Mouse (Mus musculus) embryo, embryonic 9.5 days (tissue): ENCODE measurements around the gene Mknk2.

Experiments used
- DNase-seq: peaks from one replicate; pipeline ENCODE4 v3.0.0-alpha.2; 2017; ENCODE audit errors: extremely low spot score

Gene Mknk2

GRCm38 (mm10) chr10:80669737-80670485, 8.0 kb downstream of the Mknk2 start:
- DNase-seq = no peak

- no peak for DNase-seq
These were observed 8.9 kb downstream of the Mknk2 start for GRCm38 (mm10) chr10:80669018-80669417.

- DNase-seq = no peak
These were observed 9.3 kb downstream of the Mknk2 start for GRCm38 (mm10) chr10:80668614-80669013.

DNA sequence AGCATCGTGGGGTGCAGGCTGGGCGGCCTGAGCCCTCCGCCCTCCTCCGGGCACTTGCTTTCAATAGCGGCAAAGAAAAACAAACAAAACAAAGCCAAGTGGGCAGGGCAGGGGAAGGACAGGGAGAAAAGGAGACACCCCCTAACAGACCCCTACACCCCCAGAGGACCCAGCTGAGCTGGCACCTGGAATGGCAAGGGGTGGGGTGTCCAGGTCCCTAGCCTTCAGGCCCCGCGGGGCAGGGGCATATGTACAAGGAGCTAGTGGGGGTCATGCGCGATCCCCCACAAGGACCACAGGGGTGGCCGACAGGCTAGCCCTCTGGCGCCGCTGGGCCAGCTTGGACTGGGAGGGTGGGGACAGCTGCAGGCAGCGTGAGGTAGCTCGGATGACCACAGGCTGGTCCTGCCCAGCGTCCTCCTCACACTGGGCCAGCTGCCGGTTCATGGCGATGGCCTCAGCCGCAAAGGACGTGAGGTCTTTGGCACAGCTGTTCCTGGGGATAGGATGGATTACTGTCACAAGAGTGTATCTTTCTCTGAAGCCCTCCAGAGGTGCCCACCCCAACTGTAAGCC, 11.0 kb downstream of the Mknk2 start:
- no peak for DNase-seq

DNA sequence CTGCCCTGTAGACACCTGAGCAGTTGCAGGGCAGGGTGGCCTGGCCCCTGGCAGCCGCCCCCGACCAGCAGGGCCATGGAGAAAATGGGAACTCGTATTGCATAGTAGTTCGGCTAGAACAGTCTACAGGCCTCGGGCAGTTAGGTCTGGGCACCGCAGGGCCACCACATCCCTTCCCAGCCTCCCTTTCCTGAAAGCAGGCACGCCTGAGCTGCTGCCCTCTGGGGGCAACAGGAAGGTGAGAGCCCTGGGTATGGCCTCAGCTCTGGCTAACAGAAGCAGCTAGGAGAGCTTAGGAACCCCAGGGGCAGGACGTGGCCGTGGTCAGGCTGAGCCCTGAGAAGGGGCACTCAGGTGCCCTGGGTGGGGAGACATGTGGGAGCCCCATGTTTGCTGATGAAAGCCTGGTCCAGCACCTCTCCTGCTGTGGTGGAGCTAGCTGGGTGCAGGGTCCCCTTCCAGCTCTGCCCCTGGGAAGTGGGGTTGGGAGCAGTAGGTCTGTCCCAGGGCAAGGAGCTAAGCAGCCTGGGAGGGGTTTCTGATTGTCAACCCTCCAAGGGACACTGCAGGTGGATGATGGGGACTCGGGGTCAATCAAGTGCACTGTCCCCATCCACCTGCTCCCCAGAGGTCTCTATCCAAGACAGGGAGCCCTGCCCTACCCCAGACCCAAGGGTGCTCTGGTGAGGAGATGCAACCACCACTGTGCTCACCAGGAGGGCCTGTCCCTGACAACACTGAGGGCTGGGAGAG, 11.8 kb downstream of the Mknk2 start:
- DNase-seq = no peak

DNA sequence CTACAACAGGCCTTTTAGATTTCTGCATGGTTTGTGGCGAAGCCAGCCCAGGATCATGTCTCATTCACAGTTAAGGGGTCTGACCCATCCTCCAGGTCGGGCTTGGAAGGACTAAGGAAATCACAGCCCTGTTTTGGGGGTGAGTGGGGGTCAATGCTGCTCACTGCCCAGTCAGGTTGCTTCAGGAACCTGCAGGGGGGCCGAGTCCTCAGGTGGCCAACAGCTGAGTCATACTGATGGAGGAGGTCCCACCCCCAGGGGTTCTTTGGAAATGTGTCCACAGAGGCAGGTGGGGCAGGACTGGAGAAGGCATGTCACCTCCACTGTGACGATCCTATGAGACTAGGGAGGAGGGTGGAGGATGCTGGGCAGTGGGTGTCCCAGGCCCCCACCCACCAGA, 12.5 kb downstream of the Mknk2 start:
- DNase-seq = no peak

DNA sequence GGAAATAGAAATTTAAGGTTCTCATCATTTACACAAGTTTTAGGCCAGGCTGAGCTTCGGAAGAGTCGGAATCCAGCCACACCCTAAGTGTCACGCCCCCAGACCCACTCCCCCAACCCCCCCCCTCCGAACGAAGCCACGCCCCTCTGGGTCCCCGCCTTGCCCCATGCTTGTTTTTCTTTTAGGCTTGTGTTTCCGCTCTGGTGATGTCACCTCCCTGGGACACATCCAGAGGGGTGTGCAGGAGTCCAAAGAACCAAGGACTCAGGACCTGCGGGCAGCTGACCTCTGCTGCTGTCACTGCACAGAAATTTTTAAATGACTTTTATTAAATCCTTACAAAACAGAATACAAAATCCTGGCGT, 12.9 kb downstream of the Mknk2 start:
- DNase-seq = peak; percentile 48

DNA sequence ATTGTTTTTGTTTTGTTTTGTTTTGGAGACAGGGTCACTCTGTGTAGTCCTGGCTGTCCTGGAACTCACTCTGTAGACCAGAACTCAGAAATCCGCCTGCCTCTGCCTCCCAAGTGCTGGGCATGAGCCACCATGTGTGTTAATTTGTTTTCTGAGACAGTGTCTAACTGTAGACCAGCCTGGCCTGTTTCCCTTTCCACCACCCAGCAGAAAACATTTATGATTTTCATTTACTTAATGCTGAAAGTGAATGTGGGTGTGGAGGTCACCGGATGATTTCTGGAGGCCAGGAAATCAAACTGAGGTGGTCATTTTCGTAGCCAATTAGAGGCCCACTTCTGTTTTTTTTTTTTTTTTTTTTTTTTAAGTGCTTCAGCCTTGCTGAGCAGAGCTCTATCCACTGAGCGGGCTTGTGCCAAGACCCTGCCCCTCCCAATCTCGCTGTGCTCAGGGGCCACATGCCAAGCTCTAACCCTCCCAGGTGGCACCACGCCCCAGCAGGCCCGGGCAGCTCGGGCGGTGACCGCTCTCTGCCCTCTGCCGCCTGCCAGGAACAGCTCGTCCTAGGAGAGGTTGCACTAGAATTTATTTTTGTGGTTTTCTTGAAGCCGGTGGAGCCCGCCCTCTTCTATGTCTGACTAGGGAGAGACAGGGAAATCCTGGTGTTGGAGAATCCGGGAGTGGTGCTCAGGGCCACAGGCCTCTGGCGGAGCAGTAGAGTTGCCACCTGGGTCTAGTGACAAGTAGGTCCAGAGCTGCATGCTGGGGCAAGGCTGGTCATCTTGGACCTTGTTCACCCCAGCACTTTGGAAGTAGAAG, 13.5 kb downstream of the Mknk2 start:
- DNase-seq = no peak

GRCm38 (mm10) chr10:80663485-80664196, 14.3 kb downstream of the Mknk2 start:
- no peak for DNase-seq

DNA sequence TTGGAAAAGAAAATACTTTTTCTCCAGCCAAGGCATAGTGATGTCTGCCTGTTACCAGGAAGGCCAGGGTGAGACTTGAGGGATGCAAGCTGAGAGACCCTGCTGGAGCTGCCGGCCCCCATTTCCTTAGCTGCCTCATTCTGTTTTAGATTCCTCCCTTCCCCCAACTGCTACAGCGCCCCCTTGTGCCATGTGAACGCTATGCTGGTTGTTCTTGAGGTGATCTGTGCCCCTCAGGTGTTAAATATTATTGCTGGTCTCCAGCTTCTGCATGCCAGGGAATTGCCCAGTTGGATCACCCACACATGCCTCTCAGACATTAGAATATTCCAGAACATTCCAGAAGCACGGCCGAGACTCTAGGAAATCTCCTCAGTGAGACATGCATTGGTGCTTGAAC, 16.8 kb downstream of the Mknk2 start:
- DNase-seq = no peak

DNA sequence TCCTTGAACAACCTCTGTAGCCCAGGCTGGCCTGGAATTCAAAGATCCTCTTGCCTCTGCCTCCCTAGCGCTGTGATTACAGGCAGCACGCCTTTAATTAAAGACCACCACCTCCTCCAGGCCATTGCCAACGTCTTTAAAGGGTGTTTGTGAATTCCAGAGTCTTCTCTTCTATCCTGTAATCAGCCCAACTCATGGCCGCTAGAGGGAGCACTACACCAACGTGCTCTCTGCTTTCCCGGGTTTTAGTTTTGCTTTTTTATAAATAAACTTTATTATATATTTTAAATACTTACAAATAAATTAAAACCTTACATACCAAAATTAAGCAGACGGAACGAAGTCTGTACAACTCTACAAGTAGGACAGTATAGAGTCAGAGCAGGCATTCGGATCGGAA, 18.7 kb downstream of the Mknk2 start:
- peak; percentile 66 for DNase-seq

- no peak for DNase-seq
These were observed 19.1 kb downstream of the Mknk2 start for GRCm38 (mm10) chr10:80658841-80659202.

- no peak for DNase-seq
These were observed 19.6 kb downstream of the Mknk2 start for GRCm38 (mm10) chr10:80658194-80658840.

GRCm38 (mm10) chr10:80656863-80657623, 20.9 kb downstream of the Mknk2 start, which contains the start of gene Btbd2:
Gene Btbd2, minus strand, starts transcription at chr10:80657071.
- no peak for DNase-seq

- DNase-seq = peak; percentile 100
These were observed 21.6 kb downstream of the Mknk2 start for GRCm38 (mm10) chr10:80656130-80656862.

GRCm38 (mm10) chr10:80655406-80656129, 22.3 kb downstream of the Mknk2 start:
- DNase-seq = no peak

GRCm38 (mm10) chr10:80654866-80655265, 23.0 kb downstream of the Mknk2 start:
- DNase-seq = no peak

- no peak for DNase-seq
These were observed 24.7 kb downstream of the Mknk2 start for GRCm38 (mm10) chr10:80653156-80653720.
